Mouse (Mus musculus) ES-CJ7 (cell line): ENCODE results near the gene Cc2d1a.

Experiments
- DNase-seq: peaks from one replicate; pipeline ENCODE4 v3.0.0; 2011; ENCODE audit warnings: low read depth, low spot score

The Cc2d1a gene

GRCm38 (mm10) chr8:84178592-84178991 is 30.9 kb upstream of the Cc2d1a start:
- peak; percentile 61 for DNase-seq

DNA sequence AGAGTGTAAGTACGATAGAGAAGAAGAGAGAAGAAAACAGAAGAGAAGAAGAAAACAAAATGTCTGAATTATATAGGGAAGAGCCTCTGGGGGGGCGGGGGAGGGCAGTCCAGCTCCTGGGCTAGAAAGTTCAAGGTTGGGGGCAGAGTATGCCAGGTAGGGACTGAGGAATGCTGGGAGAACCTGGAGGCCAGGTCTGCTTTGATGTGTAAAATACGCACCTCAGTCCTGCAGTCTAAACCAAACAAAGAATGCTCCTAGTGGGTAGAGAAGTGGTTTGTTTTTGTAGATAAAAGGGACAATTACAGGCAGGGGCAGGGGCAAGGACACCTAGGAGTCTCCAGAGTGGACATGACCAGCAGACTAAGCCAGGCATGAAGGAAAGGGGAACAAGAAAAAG is 29.7 kb upstream of the Cc2d1a start:
- DNase-seq: peak; percentile 77

GRCm38 (mm10) chr8:84176560-84176959 is 28.8 kb upstream of the Cc2d1a start:
- DNase-seq: no peak

DNA sequence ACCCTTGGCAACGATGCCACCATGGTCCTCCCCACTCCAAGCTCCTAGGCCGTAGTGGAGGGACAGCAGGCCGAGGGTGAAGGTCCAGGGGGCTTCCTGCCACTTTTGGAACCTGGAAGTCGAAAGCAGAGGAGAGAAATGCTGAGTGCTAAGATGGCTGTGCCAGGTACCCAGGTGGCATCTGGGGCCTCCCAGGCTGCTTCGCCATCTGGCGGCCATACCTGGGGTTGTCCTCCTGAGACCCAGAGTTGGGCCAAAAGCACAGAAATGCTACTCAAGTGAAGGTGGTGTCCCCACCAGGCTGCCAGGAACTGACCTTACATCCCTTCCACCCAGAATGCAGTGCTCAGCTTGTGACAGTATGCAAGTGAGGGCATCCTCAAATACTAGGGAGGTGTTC is 26.1 kb upstream of the Cc2d1a start:
- DNase-seq: no peak

DNA sequence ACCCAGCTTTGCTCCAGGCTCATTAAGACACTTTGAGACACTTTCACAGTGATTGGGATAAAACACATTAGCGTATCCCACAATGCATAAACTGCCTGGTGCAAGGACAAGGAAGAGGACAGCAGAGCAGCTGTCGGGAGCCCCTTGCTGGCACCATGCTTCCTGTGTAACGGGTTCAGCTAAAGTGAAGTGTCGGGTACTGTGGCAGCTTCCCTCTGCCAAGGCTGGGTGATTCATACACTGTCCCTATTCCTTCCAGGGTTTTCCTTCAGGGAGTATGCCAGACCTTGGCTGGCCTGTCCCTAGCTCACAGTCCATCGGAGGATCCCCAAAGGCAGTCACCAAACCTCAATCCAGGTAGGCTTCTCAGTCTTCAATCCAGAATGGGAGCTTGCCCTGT is 22.4 kb upstream of the Cc2d1a start:
- DNase-seq: no peak

DNA sequence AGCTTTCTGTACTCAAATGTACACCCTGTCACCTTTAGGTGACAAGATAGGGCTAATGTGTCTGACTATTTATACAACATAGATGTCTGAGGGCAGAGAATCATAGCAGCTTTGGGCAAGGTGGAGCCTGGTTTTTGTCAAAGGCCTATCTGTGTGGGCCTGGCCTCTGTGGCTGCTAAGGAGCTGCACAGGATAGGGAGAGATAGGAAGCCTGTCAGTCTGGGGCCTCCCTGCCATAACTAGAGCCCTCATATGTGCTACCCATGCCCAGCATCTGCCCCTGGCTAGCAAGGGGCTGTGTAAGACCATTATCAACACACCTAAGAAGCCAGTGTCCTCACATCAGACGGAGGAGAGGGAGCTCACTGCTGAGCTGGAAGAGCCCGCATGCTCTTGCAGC is 20.0 kb upstream of the Cc2d1a start:
- no peak for DNase-seq

GRCm38 (mm10) chr8:84157620-84158019 is 9.9 kb upstream of the Cc2d1a start:
- DNase-seq: no peak

GRCm38 (mm10) chr8:84149181-84149580 is 1.4 kb upstream of the Cc2d1a start:
- peak; percentile 64 for DNase-seq

GRCm38 (mm10) chr8:84148531-84148850 is 755 bp upstream of the Cc2d1a start:
- no peak for DNase-seq

DNA sequence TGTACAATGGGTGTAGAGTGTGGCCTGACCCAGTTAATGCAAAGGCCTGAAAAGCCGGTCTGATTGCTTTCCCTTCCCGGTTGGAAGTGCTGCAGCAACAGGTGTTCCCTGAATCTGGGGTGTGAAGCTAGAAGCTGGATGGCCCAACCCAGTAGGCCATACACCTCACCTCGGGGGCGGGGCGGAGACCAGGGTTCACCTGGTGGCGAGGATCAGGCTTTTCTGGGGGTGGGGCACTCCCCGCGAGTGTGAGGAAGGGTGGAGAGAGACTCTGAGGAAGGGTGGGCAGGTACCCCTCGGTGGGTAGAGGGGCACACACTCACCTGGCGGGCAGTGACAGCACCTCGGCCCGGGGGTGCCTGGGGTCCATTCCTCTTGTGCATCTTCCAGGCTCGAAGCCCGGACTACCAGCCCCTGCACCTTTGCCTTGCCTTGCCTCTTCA is 391 bp downstream of the Cc2d1a start:
- peak; percentile 30 for DNase-seq

DNA sequence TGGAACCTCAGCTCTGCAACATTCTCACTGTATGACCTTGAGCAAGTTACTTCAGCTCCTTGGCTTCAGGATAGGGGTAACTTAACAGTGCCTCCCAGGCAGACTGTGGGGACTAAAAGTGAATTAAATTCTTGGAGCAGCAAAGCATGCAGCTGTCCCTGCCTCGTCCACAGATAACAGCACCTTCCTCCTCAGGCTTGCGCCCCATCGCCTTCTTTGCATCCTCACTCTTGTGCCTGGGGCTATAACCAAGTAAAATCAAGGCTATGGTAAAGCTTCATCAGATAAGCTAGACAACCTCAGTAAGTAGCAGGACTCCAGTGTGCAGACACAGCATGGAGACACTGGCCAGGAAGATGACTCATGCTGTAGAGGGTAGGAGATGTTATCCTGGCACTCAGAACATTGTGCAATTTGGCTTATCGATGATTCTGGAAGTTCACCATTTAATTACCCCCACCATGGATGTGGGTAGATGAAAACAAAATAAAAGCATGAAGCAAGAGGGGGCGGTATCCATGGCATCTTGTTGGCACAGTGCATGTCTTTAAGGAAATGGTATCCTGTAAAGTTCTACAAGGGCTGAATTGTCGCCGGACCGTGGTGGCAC is 3.0 kb downstream of the Cc2d1a start:
- no peak for DNase-seq

DNA sequence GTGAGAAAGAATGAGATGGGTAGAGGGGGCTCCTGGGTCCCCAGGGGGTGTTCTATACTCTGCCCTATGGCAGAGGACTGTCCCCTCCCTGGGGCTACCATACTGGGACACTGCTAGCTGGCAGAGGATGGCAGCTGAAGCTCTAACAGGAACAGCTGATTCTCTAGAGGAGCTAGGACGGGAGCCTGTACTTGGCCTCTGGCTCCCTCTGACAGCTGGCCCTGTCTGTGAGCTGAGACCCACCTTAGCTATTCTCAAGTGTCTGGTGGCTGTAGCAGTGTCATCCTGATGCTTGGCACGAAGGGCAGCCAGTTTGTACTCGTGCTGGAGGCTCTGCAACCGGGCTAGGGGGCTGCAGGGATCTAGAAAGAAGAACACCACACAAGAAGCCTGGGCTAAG is 6.9 kb downstream of the Cc2d1a start:
- no peak for DNase-seq

GRCm38 (mm10) chr8:84137848-84138247 is 9.9 kb downstream of the Cc2d1a start:
- DNase-seq: peak; percentile 57

- DNase-seq: no peak
Measured at GRCm38 (mm10) chr8:84132225-84132624, 15.5 kb downstream of the Cc2d1a start.

DNA sequence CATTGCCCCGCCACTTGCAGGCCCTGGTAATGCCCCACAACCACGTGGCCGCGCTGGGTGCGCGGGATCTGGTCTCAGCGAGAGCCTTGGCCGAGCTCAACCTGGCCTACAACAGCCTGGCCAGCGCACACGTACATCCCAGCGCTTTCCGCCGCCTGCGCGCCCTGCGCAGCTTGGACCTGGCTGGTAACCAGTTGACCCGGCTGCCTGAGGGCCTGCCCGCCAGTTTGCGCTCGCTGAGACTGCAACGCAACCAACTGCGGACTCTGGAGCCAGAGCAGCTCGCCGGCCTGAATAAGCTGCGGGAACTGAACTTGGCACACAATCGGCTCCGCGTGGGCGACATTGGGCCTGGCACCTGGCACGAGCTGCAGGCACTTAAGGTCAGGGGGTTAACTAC is 16.9 kb downstream of the Cc2d1a start:
- DNase-seq: peak; percentile 64

DNA sequence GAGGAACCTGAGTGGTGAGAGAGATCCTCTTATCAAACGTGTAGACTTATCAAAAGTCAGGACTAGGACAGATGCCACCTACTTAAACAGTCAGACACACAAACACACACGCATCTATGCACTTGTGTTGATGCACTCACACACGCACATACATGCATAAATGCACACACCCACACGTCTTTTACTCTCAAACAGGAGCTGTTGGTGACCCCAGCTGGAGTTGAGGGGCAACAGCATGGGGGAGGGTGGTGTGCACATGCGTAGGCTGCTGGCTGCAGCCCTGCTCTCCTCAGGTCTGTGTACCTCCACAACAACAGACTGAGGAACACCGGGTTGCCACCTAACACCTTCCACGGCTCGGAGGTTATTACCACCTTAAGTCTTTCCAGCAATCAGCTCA is 19.5 kb downstream of the Cc2d1a start:
- peak; percentile 41 for DNase-seq

GRCm38 (mm10) chr8:84127202-84127901 is 20.4 kb downstream of the Cc2d1a start:
- peak; percentile 45 for DNase-seq

- no peak for DNase-seq
Measured at GRCm38 (mm10) chr8:84126742-84127141, 21.0 kb downstream of the Cc2d1a start.

GRCm38 (mm10) chr8:84125656-84126055 is 22.1 kb downstream of the Cc2d1a start, which contains the start of gene Podnl1:
Gene Podnl1, plus strand, starts transcription at chr8:84125989.
- DNase-seq: no peak

DNA sequence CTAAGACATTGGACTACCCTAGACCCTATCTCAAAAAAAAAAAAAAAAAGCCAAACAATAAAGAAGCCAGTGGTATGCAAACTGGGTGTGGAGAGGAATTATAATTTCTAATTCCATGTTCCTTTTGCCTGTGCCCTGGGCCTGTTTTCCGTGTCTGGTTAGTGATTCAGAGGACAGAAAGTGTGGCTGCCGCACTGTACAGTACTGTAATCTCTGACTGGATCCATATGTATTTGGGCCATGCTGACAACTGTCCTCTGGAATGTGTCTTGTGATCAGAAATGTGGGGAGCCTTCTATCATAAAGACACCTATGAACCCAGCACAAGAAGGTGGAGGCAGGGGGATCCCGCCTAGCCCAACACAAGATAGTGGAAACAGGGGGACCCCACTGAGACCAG is 25.6 kb downstream of the Cc2d1a start:
- no peak for DNase-seq

DNA sequence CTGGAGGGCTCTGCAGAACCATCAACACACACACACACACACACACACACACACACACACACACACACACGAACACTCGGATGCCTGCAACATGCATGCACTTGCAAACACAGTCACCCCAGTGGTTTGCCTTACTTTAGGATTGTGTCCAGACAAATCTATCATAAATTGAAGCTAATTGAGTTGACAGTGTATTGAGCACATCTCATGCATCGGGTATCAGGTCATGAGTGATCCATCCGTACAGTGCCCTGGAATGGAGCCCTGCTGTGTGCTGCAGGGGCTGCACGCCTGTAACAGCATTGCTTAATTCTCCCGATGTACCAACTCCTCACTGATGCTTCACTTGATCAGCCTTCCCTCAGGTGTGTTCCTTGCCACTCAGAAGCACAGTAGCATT is 32.1 kb downstream of the Cc2d1a start:
- no peak for DNase-seq

GRCm38 (mm10) chr8:84106216-84107040 is 41.3 kb downstream of the Cc2d1a start:
- no peak for DNase-seq

DNA sequence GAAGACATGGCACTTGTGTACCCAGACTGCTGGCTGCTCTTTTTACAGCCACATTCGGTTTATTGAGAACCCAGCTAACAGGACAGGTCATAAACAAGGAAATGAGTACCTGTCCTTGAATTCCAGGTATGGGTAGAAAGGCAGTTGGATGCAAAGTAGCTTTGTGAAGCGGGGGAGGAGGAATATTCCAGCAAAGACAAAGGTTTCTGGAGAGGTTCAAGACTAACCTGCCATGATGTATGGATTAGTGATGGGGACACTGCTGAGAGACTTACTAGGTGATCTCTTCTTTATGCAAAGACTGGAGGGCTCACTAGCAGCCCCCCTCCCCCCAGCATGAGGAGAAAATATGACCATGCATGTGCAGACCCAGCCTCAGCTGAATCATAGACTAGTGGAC is 42.1 kb downstream of the Cc2d1a start:
- no peak for DNase-seq
